Mouse (Mus musculus) embryonic facial prominence, embryonic 11.5 days (tissue): ENCODE data around the gene Gm10721. TPM values are rescaled to one million over a fixed set of nuclear protein-coding genes. Genes with fewer than 3 reads are reported as not detected.
"Not testable (repeated sequence)": the region's sequence is repeated elsewhere in the genome, so short reads cannot be mapped to it uniquely, and the experiment has no call there.

Experiments used
- ATAC-seq: fragments of 200-750 bp; cut with Nextera tagmentation; replicated peaks from 2 replicates; pipeline ENCODE4 v1.8.0; 2017; ENCODE audit warnings: low read depth; ENCODE audit not compliant: insufficient number of reproducible peaks, low FRiP score, low TSS enrichment
- DNase-seq: peaks from one replicate; pipeline ENCODE4 v3.0.0-alpha.2; 2015; ENCODE audit warnings: low spot score
- H3K27ac ChIP-seq: fragments of 300-500 bp; sonication (generic); replicated peaks from 2 replicates; pipeline ENCODE4 v1.5.1; 2014; ENCODE audit warnings: mild to moderate bottlenecking, low read depth, low read length, control low read depth
- H3K27me3 ChIP-seq: fragments of 300-500 bp; sonication (generic); 2 replicates; pipeline ENCODE4 v1.6.1; 2014; ENCODE audit warnings: mild to moderate bottlenecking, low read length, moderate library complexity, mixed read lengths; ENCODE audit not compliant: control insufficient read depth, insufficient read depth
- H3K36me3 ChIP-seq: fragments of 300-500 bp; sonication (generic); replicated peaks from 2 replicates; pipeline ENCODE4 v1.6.1; 2014; ENCODE audit warnings: low read depth, mild to moderate bottlenecking, low read length, moderate library complexity, mixed read lengths; ENCODE audit not compliant: control insufficient read depth, insufficient read depth
- H3K4me1 ChIP-seq: fragments of 300-500 bp; sonication (generic); 2 replicates; pipeline ENCODE4 v1.6.1; 2014; ENCODE audit warnings: low read length, mixed read lengths; ENCODE audit not compliant: control insufficient read depth, insufficient read depth
- H3K4me2 ChIP-seq: fragments of 300-500 bp; sonication (generic); 2 replicates; pipeline ENCODE4 v1.6.1; 2014; ENCODE audit warnings: low read depth, mild to moderate bottlenecking, control low read depth, low read length, moderate library complexity
- H3K4me3 ChIP-seq: fragments of 300-500 bp; sonication (generic); 2 replicates; pipeline ENCODE4 v1.5.1; 2014; ENCODE audit warnings: low read depth, low read length, control low read depth
- H3K9ac ChIP-seq: fragments of 300-500 bp; sonication (generic); replicated peaks from 2 replicates; pipeline ENCODE4 v1.6.1; 2014; ENCODE audit warnings: mild to moderate bottlenecking, control low read depth, low read length
- H3K9me3 ChIP-seq: fragments of 300-500 bp; sonication (generic); replicated peaks from 2 replicates; pipeline ENCODE4 v1.6.1; 2016; ENCODE audit warnings: mild to moderate bottlenecking, low read length, inconsistent platforms, mixed read lengths; ENCODE audit not compliant: control insufficient read depth
- WGBS: fragments of 180-500 bp; shearing (Covaris S2); extraction: QIAGEN DNeasy Blood & Tissue Kit; methylation state at CpG from one replicate; pipeline ENCODE4 v1.1.7; 2014; 5-methylcytosine and 5-hydroxymethylcytosine counted together
- polyA plus RNA-seq: library from polyadenylated mRNA; unstranded; fragments of >200 nt; fragmentation: Nextera tagmentation; extraction: Ambion mirVana; gene quantifications from 2 replicates; pipeline ENCODE4 v1.2.1, GENCODE M21; 2014

Gene Gm10721
- polyA plus RNA-seq, 1 experiment from 2014 or later, result not detected

GRCm38 (mm10) chr9:3022316-3023008, 9.5 kb downstream of the Gm10721 start:
- H3K9me3 ChIP-seq, H3K27ac ChIP-seq, H3K4me2 ChIP-seq, H3K9ac ChIP-seq, H3K36me3 ChIP-seq, ATAC-seq, H3K27me3 ChIP-seq, H3K4me3 ChIP-seq, H3K4me1 ChIP-seq: not testable (repeated sequence)
- 67% methylated on average over 9 of the region's 13 CpGs for WGBS
- peak; percentile 1 for DNase-seq

GRCm38 (mm10) chr9:3023312-3023984, 10.5 kb downstream of the Gm10721 start, which contains the start of gene Gm10718:
TSS of gene Gm10718 (plus strand) at chr9:3023547.
- not testable (repeated sequence) for DNase-seq
- WGBS, result 69% methylated on average over 9 of the region's 13 CpGs

GRCm38 (mm10) chr9:3023985-3024648, 11.2 kb downstream of the Gm10721 start:
- DNase-seq, H3K4me2 ChIP-seq: not testable (repeated sequence)
- 62% methylated on average over 14 of the region's 16 CpGs for WGBS

More at GRCm38 (mm10) chr9:3023312-3023984, 10.5 kb downstream of the Gm10721 start, which contains the start of gene Gm10718:
- not testable (repeated sequence) for H3K4me3 ChIP-seq, H3K4me1 ChIP-seq, ATAC-seq, H3K27me3 ChIP-seq, H3K36me3 ChIP-seq, H3K9me3 ChIP-seq, H3K4me2 ChIP-seq, H3K9ac ChIP-seq, H3K27ac ChIP-seq

GRCm38 (mm10) chr9:3024912-3025467, 12.1 kb downstream of the Gm10721 start, which contains the start of gene Gm10717:
TSS of gene Gm10717 (plus strand) at chr9:3025417.
- not testable (repeated sequence) for H3K4me2 ChIP-seq, H3K27ac ChIP-seq, ATAC-seq, DNase-seq, H3K9me3 ChIP-seq, H3K27me3 ChIP-seq, H3K36me3 ChIP-seq, H3K9ac ChIP-seq, H3K4me1 ChIP-seq, H3K4me3 ChIP-seq
- 72% methylated on average over 12 of the region's 12 CpGs for WGBS

More at GRCm38 (mm10) chr9:3023985-3024648, 11.2 kb downstream of the Gm10721 start:
- not testable (repeated sequence) for H3K4me3 ChIP-seq, H3K27ac ChIP-seq, H3K27me3 ChIP-seq, H3K9ac ChIP-seq, ATAC-seq, H3K36me3 ChIP-seq, H3K9me3 ChIP-seq, H3K4me1 ChIP-seq

GRCm38 (mm10) chr9:3025653-3026052, 12.7 kb downstream of the Gm10721 start:
- H3K4me3 ChIP-seq, DNase-seq, ATAC-seq, H3K9me3 ChIP-seq, H3K4me1 ChIP-seq, H3K36me3 ChIP-seq, H3K27ac ChIP-seq, H3K27me3 ChIP-seq, H3K4me2 ChIP-seq, H3K9ac ChIP-seq: not testable (repeated sequence)
- WGBS, result 65% methylated on average over 4 of the region's 6 CpGs

GRCm38 (mm10) chr9:3026136-3026535, 13.2 kb downstream of the Gm10721 start:
- H3K4me2 ChIP-seq, H3K36me3 ChIP-seq, H3K4me3 ChIP-seq, H3K27ac ChIP-seq, H3K9ac ChIP-seq, H3K27me3 ChIP-seq, ATAC-seq, H3K9me3 ChIP-seq, H3K4me1 ChIP-seq, DNase-seq: not testable (repeated sequence)
- 72% methylated on average over 5 of the region's 5 CpGs for WGBS

- ATAC-seq, result not testable (repeated sequence)
- WGBS, result 68% methylated on average over 9 of the region's 9 CpGs
Observed at GRCm38 (mm10) chr9:3026741-3027140, 13.8 kb downstream of the Gm10721 start.

More at GRCm38 (mm10) chr9:3026741-3027140, 13.8 kb downstream of the Gm10721 start:
- DNase-seq, H3K9me3 ChIP-seq, H3K27me3 ChIP-seq, H3K4me3 ChIP-seq, H3K27ac ChIP-seq, H3K36me3 ChIP-seq, H3K4me2 ChIP-seq, H3K4me1 ChIP-seq, H3K9ac ChIP-seq: not testable (repeated sequence)
